Mouse (Mus musculus) heart, postnatal 0 days (tissue): Measurements from ENCODE around the gene Adcy6.
A peak's percentile ranks its signal among the peaks of the same experiment; 100 is the strongest.

Source experiments
- CTCF ChIP-seq: IDR thresholded peaks from 2 replicates; pipeline ENCODE4 v1.5.1; 2016; ENCODE audit warnings: antibody characterized with exemption, control low read depth, low read depth
- EP300 ChIP-seq: IDR thresholded peaks from 2 replicates; pipeline ENCODE4 v1.6.1; 2016; ENCODE audit warnings: antibody characterized with exemption, low read depth

GRCm38 (mm10) chr15:98579795-98580464 is 29.9 kb downstream of the Adcy6 start:
- TF ChIP-seq CTCF (peak; percentile 92), EP300 (no peak)
